Mouse (Mus musculus) neural tube, embryonic 14.5 days (tissue): ENCODE data around the gene Noxo1. TPM values are rescaled to one million over a fixed set of nuclear protein-coding genes. Genes with fewer than 3 reads are reported as not detected.

Experiments used
- polyA plus RNA-seq: library from polyadenylated mRNA; unstranded; fragments of >200 nt; fragmentation: Nextera tagmentation; extraction: Ambion mirVana; gene quantifications from 2 replicates; pipeline ENCODE4 v1.2.1, GENCODE M21; 2014

Gene Noxo1
- polyA plus RNA-seq, 1 experiment from 2014 or later: 1.3 TPM

Other genes starting within 250 kb of the Noxo1 start
- 34.6 and 36.9 TPM in 2 replicates for gene E4f1, start 225.9 kb upstream of the Noxo1 start, polyA plus RNA-seq
- gene Pgp, start 225.8 kb upstream of the Noxo1 start, polyA plus RNA-seq: 73.3 and 75.4 TPM in 2 replicates
- gene Bricd5, start 222.3 kb upstream of the Noxo1 start, polyA plus RNA-seq: 0.68 TPM in 1 of 2 replicates, not detected in the other
- gene Mlst8, start 217.2 kb upstream of the Noxo1 start, polyA plus RNA-seq: 36.2 and 38.0 TPM in 2 replicates
- gene Caskin1, start 207.6 kb upstream of the Noxo1 start, polyA plus RNA-seq: 44.9 and 52.2 TPM in 2 replicates
- gene Traf7, start 168.3 kb upstream of the Noxo1 start, polyA plus RNA-seq: 74.2 and 76.6 TPM in 2 replicates
- 1.8 and 5.7 TPM in 2 replicates for gene Rab26, start 162.0 kb upstream of the Noxo1 start, polyA plus RNA-seq
- gene Pkd1, start 146.4 kb upstream of the Noxo1 start, polyA plus RNA-seq: 30.8 and 37.5 TPM in 2 replicates
- 74.7 and 87.7 TPM in 2 replicates for gene Tsc2, start 63.6 kb upstream of the Noxo1 start, polyA plus RNA-seq
- 6.8 and 7.3 TPM in 2 replicates for gene Nthl1, start 63.6 kb upstream of the Noxo1 start, polyA plus RNA-seq
- gene Slc9a3r2, start 45.9 kb upstream of the Noxo1 start, polyA plus RNA-seq: 49.3 and 52.6 TPM in 2 replicates
- not detected in 2 replicates for gene Npw, start 37.8 kb upstream of the Noxo1 start, polyA plus RNA-seq
- gene Zfp598, start 26.5 kb upstream of the Noxo1 start, polyA plus RNA-seq: 22.6 and 24.5 TPM in 2 replicates
- gene Syngr3, start 6.3 kb upstream of the Noxo1 start, polyA plus RNA-seq: 154 and 196 TPM in 2 replicates
- 37.0 and 40.1 TPM in 2 replicates for gene Gfer, start 78 bp upstream of the Noxo1 start, polyA plus RNA-seq
- 59.9 and 70.1 TPM in 2 replicates for gene Tbl3, start 11.4 kb downstream of the Noxo1 start, polyA plus RNA-seq
- not detected in 2 replicates for gene Rnf151, start 21.8 kb downstream of the Noxo1 start, polyA plus RNA-seq
- 742 and 744 TPM in 2 replicates for gene Rps2, start 21.9 kb downstream of the Noxo1 start, polyA plus RNA-seq
- gene Ndufb10, start 28.2 kb downstream of the Noxo1 start, polyA plus RNA-seq: 296 and 349 TPM in 2 replicates
- 0.20 TPM in 1 of 2 replicates, not detected in the other for gene Rpl3l, start 31.6 kb downstream of the Noxo1 start, polyA plus RNA-seq
- gene Msrb1, start 40.4 kb downstream of the Noxo1 start, polyA plus RNA-seq: 21.5 and 27.7 TPM in 2 replicates
- gene Hs3st6, start 56.8 kb downstream of the Noxo1 start, polyA plus RNA-seq: 0.48 TPM in 1 of 2 replicates, not detected in the other
- gene Meiob, start 108.1 kb downstream of the Noxo1 start, polyA plus RNA-seq: not detected in 2 replicates
- 69.1 and 77.2 TPM in 2 replicates for gene Hagh, start 143.9 kb downstream of the Noxo1 start, polyA plus RNA-seq
- gene Fahd1, start 154.1 kb downstream of the Noxo1 start, polyA plus RNA-seq: 24.4 and 27.6 TPM in 2 replicates
- not detected in 2 replicates for gene Igfals, start 169.8 kb downstream of the Noxo1 start, polyA plus RNA-seq
- gene Nubp2, start 190.1 kb downstream of the Noxo1 start, polyA plus RNA-seq: 69.2 and 75.7 TPM in 2 replicates
- 74.5 and 83.8 TPM in 2 replicates for gene Spsb3, start 190.4 kb downstream of the Noxo1 start, polyA plus RNA-seq
- gene Eme2, start 198.9 kb downstream of the Noxo1 start, polyA plus RNA-seq: 21.4 and 23.7 TPM in 2 replicates
- gene Mrps34, start 198.9 kb downstream of the Noxo1 start, polyA plus RNA-seq: 85.5 and 86.4 TPM in 2 replicates
- gene Nme3, start 200.3 kb downstream of the Noxo1 start, polyA plus RNA-seq: 98.0 and 115 TPM in 2 replicates
- gene Mapk8ip3, start 240.7 kb downstream of the Noxo1 start, polyA plus RNA-seq: 88.5 and 93.4 TPM in 2 replicates